Mouse (Mus musculus) regulatory T cell (primary cell): Measurements from ENCODE around the gene Pcif1.

Experiments
- in situ Hi-C: fragments of 300-600 bp; cut with MboI, MseI; formaldehyde crosslinking; loops from one replicate; pipeline ENCODE4 v1.15.1; 2025; ENCODE audit warnings: high pct_unique_total_duplicates

Gene Pcif1

GRCm38 (mm10) chr2:164866741-164867551 is 12.2 kb upstream of the Pcif1 start:
- in situ Hi-C loops: no loop called here

DNA sequence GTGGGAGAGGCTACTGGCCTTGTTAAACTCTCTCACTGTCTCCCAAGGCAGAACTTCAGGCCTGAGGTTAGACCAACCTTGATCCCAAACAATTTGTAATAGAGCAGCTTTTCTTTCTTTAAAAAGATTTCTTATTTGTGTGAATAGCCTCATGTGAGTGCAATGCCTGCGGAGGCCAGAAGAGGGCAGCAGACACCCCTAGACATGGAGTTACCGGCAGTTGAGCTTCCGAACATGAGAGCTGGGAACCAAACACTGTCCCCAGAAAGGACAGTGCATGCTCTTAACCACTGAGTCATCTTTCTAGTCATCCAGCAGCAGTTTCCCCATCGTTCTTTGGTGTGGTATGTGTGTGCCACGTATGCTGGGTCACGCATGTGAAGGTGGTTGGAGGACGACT is 11.5 kb upstream of the Pcif1 start:
- in situ Hi-C loops: no loop called here

DNA sequence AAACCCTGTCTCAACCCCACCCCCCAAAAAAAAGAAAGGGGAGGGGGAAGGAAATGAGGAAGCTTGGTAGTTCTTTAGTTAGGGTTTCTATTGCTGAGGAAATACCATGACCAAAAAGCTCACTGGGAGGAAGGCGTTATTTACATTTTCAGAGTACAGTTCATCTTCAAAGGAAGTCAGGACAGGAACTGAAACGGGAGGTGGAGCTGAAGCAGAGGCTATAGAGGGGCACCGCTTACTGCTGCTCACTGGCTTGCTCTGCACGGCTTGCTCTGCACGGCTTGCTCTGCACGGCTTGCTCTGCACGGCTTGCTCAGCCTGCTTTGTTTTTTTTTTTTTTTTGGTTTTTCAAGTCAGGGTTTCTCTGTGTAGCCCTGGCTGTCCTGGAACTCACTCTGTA is 10.6 kb upstream of the Pcif1 start:
- in situ Hi-C loops: no loop called here

DNA sequence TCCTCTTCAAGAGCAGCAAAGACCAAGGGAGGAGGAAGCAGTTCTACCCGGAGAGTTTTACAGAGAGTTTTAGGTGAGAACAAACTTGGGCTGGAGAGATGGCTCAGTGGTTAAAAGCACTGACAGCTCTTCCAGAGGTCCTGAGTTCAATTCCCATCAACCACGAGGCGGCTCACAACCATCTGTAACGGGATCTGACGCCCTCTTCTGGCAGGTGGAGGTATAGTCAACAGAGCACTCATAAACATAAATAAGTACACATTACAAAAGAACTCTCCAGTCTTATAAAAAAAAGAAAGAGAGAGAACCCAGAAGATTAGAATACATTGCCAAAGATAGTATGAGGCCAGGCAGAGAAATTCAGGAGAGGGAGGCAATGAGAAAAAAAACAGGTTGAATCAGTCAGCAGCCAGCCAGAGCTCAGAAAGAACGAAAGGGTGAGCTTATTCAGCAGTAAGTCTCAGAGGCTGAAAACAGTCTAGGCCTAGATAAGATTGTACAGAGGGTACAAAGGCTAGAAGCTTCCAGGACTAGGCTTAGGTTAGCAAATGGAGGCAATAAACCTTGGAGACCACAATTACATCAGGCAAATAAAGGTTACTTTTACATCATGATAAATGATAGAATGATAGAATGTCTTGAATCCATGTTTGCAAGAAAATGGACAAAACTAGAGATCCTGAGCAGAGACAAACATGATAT is 7.4 kb upstream of the Pcif1 start:
- in situ Hi-C loops: no loop called here

DNA sequence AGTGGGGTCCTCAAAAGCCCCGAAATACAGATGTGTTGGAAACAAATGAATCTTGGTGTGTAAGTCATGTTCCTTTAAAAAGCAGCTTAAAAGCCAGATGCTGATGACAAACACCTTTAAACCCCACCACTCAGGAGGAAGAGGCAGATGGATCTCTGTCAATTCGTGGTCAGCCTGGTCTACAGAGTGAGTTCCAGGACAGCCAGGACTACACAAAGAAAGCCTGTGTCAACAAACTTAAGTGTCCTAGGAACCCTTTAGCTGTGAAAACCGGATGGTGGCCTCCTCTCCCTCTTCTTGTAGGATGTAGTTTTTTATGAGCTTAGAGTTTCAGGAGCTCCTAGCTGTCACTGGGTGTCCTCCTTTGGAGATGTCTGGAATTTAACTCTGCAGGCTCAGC is 5.5 kb upstream of the Pcif1 start:
- in situ Hi-C loops: no loop called here

- in situ Hi-C loops: no loop called here
Observed at GRCm38 (mm10) chr2:164874239-164874769, 4.8 kb upstream of the Pcif1 start.

DNA sequence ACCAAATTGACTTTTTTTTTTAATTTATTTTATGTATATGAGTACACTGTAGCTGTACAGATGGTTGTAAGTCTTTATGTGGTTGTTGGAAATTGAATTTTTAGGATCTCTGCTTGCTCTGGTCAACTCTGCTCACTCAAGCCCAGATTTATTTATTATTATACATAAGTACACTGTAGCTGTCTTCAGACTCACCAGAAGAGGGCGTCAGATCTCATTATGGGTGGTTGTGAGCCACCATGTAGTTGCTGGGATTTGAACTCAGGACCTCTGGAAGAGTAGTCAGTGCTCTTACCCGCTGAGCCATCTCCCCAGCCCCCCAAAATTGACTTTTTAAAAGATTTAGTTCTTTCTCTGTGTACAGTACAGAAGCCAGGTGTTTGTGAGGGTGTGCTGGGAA is 3.5 kb upstream of the Pcif1 start:
- in situ Hi-C loops: loop anchor here (25.0 kb wide), 1 partner anchor 1813 kb away; the partner anchor contains the start of gene Mybl2

GRCm38 (mm10) chr2:164877376-164878215 is 1.5 kb upstream of the Pcif1 start:
- in situ Hi-C loops: loop anchor here (25.0 kb wide), 1 partner anchor 1815 kb away; the partner anchor contains the start of gene Mybl2

GRCm38 (mm10) chr2:164878509-164879227 is 436 bp upstream of the Pcif1 start:
- in situ Hi-C loops: loop anchor here (25.0 kb wide), 1 partner anchor 1816 kb away; the partner anchor contains the start of gene Mybl2

DNA sequence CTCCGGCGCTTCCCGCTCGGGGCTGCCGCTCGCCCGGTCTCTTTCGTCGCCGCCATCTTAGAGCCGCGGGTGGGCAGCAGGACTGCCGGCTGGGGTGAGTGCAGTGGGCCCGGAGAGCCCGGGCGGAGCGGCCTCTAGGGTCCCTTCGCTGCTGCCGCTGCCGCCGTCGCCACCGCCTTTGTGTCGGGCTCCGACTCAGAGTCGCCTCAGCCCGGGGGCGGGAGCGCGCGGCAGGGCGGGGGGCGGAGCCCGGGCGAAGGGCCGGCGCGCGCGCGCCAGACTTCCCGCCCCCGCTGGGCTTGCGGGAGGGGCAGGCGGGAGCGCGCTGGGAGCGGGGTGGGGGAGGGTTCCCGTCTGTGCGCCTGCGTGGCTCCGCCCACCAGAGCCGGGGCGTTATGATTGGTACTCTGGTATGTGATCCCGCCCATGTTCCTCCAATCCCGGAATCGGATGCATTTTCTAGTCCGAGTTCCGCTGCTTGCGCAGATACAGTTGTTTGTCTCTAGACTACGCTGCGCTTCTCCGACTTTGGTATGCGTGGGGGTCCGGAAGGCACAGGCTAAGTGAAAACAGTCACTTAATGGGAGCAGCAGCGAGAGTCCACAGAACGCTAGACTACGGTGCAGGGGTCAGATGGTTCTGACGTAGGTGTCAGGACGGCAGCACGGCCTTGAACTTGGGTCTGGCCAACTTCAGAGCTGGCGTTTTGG is 619 bp downstream of the Pcif1 start:
- in situ Hi-C loops: loop anchor here (25.0 kb wide), 1 partner anchor 1817 kb away; the partner anchor contains the start of gene Mybl2

- in situ Hi-C loops: loop anchor here (25.0 kb wide), 1 partner anchor 1820 kb away; the partner anchor contains the start of gene Mybl2
Observed at GRCm38 (mm10) chr2:164882619-164883018, 3.5 kb downstream of the Pcif1 start.

DNA sequence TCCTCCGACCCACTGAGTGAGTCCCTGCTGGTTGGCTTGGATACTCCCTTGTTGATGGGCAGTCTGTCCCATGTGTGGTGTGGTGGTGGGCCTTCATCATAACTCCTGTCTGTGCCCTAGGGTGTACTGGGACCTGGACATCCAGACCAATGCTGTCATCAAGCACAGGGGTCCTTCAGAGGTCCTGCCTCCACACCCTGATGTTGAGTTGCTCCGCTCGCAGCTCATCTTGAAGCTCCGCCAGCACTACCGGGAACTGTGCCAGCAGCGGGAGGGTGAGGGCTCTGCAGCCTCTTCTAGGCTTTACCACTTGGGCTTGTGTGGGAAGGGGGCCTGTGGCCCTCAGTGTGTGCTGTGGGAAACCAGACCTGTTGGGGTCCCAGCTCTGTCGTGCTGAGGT is 6.7 kb downstream of the Pcif1 start:
- in situ Hi-C loops: loop anchor here (25.0 kb wide), 1 partner anchor 1823 kb away; the partner anchor contains the start of gene Mybl2

GRCm38 (mm10) chr2:164886617-164887016 is 7.5 kb downstream of the Pcif1 start:
- in situ Hi-C loops: loop anchor here (25.0 kb wide), 1 partner anchor 1824 kb away; the partner anchor contains the start of gene Mybl2

DNA sequence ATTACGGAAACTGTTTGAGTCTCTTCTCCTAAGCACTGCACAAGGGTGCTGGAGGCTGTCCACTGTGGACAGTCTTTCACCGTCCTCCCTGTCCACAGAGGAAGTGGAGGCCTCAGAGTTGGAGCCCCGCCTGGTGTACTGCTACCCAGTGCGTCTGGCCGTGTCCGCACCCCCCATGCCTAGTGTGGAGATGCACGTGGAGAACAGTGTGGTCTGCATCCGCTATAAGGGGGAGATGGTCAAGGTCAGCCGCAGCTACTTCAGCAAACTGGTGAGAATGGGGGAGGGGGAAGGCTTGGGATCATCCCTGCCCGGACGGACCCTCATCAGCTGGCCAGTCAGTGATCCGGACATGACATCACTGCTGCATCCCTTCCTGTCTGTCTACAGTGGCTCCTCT is 9.9 kb downstream of the Pcif1 start:
- in situ Hi-C loops: loop anchor here (25.0 kb wide), 1 partner anchor 1827 kb away; the partner anchor contains the start of gene Mybl2

DNA sequence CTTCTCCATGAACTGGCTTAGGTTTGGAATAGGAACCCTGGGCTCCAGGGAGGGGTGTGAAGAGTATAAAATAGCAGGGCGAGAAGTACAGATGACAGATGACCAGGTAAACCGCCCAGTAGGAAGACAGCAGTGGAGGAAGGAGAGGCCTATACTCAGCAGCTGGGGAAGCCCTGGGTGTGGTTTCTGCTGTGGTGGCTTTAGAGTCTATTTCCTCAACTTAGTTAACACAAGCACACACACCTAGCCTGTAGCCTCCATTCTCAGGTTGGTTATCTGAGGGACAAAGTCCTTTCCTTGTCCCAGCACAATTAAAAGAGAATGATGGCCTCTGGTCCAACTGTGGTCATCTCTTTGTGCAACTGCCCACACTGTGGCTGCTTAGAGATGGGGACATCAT is 10.9 kb downstream of the Pcif1 start:
- in situ Hi-C loops: loop anchor here (25.0 kb wide), 1 partner anchor 1828 kb away; the partner anchor contains the start of gene Mybl2

GRCm38 (mm10) chr2:164890411-164891049 is 11.4 kb downstream of the Pcif1 start:
- in situ Hi-C loops: loop anchor here (25.0 kb wide), 1 partner anchor 1828 kb away; the partner anchor contains the start of gene Mybl2

DNA sequence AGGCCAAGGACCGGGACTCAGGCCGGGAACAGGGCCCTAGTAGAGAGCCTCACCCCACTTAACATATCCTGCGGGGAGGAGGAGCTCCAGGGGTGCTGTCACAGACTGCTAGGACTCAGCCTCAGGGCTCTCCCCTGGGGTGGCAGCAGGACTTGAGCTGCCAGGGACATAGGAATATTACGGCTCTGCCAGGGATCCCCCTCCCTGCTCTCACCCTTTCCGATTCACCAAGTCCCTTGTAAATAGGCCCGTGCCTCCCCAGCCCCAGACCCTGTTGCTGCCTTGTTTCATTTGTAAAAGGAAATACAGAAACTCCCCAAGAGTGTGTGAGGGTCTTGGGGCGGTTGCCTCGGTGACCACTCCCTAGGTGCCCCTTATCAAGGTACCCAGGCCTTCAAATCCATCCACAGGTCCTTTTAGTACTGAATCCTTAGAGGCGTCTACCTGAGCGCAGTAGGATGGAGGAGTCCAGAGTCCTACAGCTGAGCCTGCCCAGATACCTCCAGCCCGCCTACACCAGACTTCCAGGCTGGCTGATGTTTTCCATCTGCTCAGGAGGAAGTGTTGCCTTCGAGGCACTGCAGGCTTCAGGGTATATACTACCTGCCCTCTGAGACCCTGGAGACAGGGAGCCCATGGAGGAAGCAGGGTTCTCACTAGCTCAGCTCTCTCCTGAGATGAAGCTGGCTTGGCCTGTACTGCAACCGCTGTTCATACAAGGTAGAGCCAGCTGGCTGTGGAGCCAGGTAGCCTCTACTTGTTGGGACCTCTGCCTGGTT is 12.1 kb downstream of the Pcif1 start:
- in situ Hi-C loops: loop anchor here (25.0 kb wide), 1 partner anchor 1829 kb away; the partner anchor contains the start of gene Mybl2
